Mouse (Mus musculus): Measurements from ENCODE around the gene Stx19. TPM values are rescaled to one million over a fixed set of nuclear protein-coding genes. Genes with fewer than 3 reads are reported as not detected.

The Stx19 gene
- polyA plus RNA-seq (2012; rRNA removed): not detected in 2 replicates

DNA sequence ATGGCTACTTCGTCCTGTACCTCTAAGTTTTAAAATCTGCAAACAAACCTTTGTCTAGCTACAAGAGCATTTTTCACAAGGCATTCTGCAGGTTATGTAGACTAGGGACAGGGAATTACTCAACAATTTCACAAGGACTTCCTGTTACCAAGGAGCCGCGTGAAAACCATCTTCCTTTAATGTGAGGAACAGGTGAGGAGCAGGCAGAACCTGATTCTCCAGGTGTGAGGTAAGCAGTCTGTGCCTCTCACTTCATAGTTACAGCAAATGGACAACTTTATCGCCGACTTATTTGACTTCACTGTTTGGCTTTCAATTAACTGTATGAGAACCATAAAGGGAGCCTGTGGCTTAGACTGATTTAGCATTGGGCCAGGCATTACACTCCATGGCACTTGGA lies at the start of gene Stx19:
Gene Stx19 (plus strand): TSS at position 186 of the 400 bp plus-strand sequence.

DNA sequence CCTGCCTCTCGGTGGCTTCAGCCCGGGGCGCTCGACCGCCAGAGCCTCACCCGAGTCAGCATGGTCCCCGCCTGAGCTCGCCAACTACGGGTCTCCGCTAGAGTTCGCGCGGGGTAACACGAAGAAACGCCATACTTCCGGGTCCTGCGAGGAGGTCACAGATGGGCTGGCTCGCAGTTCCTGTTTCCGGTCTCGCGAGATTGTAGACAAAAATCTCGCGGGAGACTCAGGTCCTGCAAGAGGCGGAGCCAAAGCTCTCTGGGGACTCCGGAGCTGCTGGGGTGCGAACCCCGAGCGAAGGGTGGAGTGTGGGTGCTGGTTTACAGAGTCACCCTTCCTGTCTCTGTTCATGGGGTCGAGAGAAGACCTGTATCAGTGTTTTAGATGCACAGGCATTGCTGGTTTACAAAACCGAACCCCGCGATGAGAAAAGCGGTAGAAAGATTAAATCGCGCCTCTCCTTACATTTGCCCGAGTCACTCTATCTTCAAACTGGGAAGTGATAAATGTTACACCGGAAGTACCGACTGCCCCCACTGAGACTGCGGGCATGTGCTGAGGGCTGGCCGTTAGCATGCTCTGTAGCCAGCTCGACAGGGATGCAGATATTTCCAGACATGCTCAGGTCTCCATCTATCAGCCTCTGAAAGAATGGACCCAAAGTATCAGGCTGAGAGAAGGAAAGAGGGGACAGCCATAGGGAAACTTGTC lies 27.7 kb upstream of the Stx19 start, which contains the start of gene Nsun3:
Gene Nsun3 (minus strand): TSS at position 198 of the 711 bp plus-strand sequence.

DNA sequence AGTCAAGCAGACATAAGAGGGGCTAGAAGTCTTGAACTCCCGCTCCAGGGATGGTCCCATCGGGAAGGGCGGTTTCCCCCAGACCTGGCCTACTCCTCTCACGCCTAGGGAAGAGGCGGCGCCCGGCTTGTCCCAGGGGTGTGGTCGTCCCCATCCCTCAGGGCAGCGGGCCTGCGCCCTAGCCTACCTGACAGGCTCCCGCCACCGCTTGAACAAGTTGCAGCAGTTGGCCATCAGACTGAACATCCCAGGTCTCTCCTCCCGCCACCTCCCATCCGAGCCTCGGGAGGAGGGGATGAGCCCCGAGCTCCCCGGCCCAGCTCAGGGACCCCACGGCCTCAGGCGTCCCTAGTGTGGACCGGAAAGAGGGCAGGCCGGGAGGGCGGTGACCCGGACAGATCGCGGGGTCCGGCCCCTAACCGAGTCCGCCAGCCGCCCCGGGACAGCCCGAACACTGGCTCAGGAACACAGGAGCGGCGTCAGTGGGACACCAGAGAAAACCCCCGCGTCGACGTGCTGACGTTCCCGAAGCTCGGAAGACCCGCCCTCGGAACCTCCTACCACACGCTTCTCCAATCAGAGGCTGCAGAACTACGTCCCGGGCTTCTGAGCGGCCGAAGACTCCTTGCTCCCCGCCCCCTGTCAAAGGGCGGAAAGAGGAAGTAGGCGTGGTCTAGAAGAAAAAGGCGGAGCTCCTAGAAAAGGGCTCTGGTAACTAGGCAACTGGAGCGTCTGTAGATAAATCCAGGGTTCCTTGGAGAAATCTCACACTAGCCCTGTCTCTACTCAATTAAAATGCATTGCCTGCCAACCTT lies 32.2 kb downstream of the Stx19 start, which contains the start of gene Arl13b:
Gene Arl13b (minus strand): TSS at position 543 of the 815 bp plus-strand sequence.

DNA sequence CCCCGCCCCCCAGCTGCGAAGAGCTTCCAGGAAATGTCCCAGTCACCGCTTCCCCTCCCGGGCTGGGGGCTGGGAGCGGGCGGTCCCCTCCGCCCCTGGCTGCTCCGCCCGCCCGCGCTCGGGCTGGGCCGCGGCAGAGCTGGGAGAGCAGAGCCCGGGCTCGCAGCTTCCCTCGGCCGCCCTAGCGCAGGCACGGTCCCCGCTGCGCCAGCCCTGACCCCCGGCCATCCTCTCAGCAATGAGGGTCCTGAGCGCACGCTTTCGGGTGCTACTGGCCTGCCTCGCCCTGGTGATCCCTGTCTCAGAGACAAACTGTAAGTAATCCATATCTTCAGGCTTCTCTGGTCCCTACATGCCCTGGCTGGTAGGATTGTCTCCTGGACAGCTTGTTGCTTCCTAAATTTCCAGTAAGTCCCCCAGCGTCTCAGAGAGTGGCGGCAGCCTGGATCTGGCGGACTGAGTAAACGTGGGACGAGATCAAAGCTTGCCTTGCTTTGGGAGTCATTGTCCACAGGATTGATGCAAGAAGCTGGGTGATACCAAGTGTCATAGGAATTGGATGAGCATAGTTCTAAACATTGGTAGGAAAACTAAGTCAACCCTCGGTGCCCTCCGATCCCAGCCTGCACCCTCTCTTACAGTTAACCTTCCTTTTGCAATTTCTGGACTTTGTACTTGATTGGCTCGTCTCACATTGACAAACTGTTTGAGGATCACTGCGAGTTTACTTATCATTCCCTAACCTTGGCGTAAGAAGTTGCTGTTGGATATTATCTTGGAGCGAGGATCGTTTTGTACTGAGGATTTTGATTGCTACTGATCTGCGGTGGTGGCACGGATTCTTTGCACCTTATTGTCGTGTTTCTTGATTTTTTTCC lies 40.0 kb downstream of the Stx19 start, which contains the start of gene Pros1:
Gene Pros1 (plus strand): TSS at position 117 of the 878 bp plus-strand sequence.

Other genes with a start within 250 kb of the Stx19 start
- 3.0 and 3.2 TPM in 2 replicates for gene Nsun3, start 27.9 kb upstream of the Stx19 start, polyA plus RNA-seq (2012; rRNA removed)
- gene Arl13b, start 32.4 kb downstream of the Stx19 start, polyA plus RNA-seq (2012; rRNA removed): 2.2 TPM in 2 replicates
- gene Pros1, start 39.6 kb downstream of the Stx19 start, polyA plus RNA-seq (2012; rRNA removed): 7.5 and 8.2 TPM in 2 replicates